Mouse (Mus musculus) thymus, postnatal 36 days (tissue): ENCODE measurements around the gene Aars2.
A peak's percentile ranks its signal among the peaks of the same experiment; 100 is the strongest.

ENCODE experiments used
- DNase-seq, 2 experiments: peaks; one replicate each; pipeline ENCODE4 v3.0.0; 2022; ENCODE audit warnings: mixed read lengths in 2 of 2

The Aars2 gene

GRCm38 (mm10) chr17:45506700-45507189 is at the start of gene Aars2:
Gene Aars2 (plus strand): TSS chr17:45506841.
- DNase-seq: peak; percentile 95 to 97

DNA sequence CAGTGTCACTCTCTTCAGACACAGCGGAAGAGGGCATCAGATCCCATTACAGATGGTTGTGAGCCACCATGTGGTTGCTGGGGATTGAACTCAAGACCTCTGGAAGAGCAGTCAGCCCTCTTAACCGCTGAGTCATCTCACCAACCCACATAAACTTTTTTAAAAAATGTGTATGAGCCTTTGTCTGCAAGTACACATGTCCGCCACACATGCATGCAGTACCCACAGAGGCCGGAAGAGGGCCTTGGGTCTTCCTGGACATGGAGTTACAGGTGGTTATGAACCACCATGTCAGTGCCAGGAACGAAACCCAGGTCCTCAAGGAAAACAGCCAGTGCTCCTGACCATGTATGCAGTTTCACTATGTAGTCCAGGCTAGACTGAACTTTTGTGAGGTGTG is 49.2 kb upstream of the Aars2 start:
- no peak for DNase-seq

GRCm38 (mm10) chr17:45458516-45458915 is 48.1 kb upstream of the Aars2 start:
- DNase-seq: no peak

DNA sequence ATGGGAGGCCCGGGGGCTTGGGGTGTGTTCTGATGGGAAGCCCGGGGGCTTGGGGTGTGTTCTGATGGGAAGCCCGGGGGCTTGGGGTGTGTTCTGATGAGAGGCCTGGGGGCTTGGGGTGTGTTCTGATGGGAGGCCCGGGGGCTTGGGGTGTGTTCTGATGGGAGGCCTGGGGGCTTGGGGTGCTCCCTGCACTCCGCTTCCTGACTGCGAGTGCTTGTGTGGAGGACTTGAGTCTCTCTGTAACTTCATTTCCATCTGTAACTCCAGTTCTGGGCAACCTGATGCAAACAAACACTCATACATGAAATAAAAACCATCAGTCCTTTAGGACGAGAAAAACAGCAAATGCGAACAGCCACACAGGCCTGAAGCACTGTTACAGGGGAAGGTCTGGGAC is 47.6 kb upstream of the Aars2 start:
- no peak for DNase-seq

DNA sequence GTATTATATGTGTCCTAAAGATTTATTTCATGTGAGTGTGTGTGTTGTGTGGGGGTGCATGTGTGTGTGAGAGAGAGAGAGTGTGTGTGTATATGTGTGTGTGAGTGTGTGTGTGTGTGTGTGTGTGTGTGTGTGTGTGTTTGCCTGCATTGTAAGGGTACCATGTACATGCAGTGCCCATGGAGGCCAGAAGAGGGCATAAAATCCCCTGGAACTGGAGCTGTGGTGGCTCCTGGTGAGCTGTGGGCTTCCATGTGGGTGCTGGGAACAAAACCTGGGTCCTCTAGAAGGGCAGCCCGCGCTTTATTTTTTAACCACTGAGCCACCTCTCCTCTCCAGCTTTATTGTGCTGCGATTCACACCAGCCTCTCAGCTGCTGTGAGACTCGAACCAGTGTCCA is 44.1 kb upstream of the Aars2 start:
- no peak for DNase-seq

DNA sequence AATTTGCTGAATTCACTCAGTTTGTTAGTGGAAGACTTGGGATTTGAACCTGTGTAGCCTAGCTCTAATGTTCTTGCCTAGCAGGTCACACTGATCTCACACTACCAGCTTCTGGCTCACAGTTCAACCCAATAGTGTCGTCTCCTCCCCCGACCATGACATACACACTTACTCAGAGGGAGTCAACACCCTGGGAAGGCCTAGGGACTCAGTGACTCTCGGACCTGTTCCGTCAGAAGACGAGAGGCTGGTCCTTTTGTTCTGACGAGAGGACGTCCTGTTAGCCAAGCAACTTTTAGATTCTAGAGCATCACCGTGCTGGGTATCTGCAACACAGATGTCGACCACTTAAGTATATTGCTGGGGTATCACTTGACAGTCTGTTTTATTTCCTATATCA is 42.4 kb upstream of the Aars2 start:
- no peak for DNase-seq

DNA sequence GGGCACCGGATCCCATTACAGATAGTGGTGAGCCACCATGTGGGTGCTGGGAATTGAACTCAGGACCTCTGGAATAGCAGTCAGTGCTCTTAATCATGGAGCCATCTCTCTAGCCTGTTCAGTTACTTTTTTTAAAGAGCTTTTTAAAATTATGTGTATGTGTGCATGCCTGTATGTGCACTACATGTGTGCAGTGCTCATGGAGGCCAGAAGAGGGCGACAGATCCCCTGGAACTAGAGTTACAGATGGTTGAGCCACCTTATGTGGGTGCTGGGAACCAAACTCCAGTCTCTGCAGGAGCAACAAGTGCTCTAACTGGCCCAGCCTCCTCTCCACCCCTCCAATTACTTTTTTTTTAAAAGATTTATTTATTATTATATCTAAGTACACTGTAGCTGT is 39.9 kb upstream of the Aars2 start:
- DNase-seq: no peak

- no peak for DNase-seq
Measured at GRCm38 (mm10) chr17:45468302-45468701, 38.3 kb upstream of the Aars2 start.

DNA sequence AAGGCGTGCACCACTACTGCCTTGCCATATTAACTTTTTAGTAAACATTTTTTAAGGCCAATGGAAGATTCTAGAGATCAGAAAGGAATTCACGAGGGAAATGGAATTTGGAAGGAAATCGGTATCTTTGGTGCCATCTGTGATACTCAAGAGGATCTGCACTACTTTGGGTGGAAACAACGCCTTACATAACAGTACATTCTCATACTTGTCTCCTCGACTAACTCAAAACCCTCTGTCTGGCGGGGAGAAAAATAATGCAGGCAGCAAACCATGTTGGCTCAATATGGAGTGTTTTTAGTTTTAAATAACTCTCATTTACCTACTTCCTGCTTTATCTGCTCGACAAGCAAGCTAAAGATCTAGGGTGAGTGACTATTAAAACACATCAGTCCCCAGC is 35.9 kb upstream of the Aars2 start:
- DNase-seq: no peak

DNA sequence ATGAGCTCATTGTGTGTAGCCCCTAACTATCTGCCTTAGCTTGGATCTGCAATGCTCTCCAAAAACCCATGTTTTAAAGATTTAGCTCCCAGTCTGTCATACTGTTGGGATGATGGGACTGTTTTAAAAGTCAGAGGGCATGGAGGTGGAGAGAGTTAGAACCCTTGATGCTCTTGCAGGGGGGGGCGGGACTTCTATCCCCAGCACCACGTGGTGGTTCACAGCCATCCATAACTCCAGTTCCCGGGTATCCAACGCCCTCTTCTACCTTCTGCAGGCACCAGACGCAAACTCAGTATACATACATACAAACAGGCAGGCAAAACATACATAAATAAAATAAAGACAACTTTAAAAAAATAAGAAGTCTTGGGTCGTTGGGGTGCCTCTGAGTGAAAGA is 33.0 kb upstream of the Aars2 start:
- no peak for DNase-seq

DNA sequence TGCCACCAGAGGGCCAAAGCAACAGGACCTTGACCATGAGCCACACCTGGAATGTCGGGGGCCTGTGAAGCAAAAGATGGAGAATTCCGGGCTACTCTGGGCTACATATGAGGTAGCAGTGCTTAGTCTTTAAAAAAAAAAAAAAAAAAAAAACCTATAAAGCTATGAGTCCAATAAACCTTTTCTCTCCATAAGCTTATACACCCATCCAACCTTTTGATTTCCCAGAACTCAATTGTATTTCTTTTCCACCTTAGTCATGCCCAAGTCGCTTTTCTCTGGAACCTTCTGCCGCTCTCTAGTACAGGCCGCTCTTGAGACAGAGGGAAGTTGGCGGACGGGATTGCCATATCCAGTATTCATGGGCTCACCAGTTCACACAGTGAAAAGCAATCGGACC is 32.5 kb upstream of the Aars2 start:
- DNase-seq: no peak

DNA sequence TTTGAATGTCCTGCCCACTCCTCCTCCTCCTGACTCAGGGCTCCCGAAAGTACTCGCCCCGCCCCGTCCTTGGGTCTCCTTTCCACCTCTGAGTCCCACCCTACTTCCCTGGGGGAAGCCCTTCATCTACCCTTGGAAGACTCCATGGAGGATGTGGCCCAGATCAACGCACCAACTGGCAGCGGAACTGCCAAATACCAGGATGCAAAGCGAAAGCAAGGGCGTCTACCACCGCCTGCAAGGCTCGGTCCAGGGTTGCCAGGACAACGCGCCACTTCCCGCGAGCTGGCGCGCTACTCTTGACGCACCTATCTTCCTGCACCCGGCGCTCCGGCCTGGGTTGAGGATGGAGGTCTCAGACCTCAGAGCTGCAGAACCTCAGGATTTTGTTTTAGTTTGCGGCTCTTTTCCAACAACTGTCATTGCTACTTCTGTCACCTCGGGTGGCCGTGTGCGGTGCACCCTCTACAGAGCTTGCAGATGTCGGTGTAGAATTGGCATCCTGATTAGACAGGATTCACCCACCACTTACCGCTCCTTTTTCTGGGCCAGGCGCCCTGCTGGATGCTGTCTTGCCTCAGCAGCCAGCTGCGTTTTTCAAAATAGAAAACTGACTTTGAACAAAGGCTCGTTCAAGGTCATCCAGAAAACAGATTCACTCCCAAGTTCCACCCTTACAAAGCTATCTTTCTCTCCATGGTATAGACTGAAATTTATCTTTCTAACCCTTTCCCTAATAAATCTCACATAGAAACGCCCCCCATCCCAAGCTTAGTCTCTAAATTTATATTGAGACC is 31.8 kb upstream of the Aars2 start, which contains the start of gene Spats1:
Spats1 (minus strand) TSS at position 747 of the 797 bp plus-strand sequence.
- peak; percentile 56 to 79 for DNase-seq

- DNase-seq: peak; percentile 86 to 91
Measured at GRCm38 (mm10) chr17:45478234-45478825, 28.3 kb upstream of the Aars2 start.

DNA sequence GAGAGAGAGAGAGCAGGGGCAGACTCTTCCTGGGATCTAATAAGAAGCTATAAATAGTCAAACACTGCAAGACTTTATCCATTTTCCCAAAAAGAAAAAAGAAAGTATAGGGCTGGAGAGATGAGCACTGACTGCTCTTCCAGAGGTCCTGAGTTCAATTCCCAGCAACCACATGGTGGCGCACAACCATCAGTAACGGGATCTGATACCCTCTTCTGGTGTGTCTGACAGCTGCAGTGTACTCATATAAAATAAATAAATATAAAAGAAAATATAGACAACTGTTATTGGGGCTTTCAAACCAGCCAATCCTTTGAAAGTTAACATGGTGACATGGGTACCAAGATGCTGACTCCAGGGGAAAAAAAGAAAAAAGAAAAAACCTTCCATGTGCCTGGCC is 26.2 kb upstream of the Aars2 start:
- peak; percentile 70 to 71 for DNase-seq

DNA sequence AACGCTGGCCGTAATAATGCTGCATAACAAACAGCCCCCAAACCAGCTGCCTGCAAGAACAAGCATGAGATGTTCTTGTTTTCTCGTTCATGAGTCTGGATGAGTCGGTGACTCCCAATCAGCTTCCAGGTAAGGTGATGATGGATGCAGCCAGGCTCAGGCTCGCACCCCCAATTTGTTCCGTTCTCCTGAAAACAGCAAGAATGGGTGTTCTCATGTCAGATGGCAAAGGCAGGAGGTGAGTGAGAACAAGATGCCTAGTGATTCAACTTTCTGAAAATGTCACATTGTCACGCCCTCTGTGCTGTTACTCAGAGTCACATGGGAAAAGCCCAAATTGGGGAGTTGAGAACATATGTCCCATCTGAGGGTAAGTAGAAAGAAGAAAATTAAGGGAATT is 21.1 kb upstream of the Aars2 start:
- no peak for DNase-seq

DNA sequence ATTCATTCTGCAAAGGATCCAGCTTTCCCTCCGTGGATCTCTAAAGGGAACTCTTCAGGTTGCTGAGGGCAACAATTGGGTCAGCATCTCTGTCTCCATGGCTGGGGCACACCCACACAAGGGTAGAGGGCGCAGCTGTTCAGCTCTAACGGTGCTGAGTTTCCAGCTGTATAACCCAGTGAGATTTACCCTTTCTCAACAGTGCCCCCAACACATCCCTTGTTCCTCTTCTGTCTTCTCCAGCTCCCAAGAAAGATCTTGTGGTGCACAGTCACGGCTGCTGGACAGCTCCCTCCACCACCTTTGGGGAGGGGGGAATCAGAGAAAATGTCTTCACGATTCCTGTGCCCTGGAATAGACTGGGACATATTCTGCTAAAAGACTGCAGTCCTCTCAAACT is 19.4 kb upstream of the Aars2 start:
- peak; percentile 75 to 83 for DNase-seq

DNA sequence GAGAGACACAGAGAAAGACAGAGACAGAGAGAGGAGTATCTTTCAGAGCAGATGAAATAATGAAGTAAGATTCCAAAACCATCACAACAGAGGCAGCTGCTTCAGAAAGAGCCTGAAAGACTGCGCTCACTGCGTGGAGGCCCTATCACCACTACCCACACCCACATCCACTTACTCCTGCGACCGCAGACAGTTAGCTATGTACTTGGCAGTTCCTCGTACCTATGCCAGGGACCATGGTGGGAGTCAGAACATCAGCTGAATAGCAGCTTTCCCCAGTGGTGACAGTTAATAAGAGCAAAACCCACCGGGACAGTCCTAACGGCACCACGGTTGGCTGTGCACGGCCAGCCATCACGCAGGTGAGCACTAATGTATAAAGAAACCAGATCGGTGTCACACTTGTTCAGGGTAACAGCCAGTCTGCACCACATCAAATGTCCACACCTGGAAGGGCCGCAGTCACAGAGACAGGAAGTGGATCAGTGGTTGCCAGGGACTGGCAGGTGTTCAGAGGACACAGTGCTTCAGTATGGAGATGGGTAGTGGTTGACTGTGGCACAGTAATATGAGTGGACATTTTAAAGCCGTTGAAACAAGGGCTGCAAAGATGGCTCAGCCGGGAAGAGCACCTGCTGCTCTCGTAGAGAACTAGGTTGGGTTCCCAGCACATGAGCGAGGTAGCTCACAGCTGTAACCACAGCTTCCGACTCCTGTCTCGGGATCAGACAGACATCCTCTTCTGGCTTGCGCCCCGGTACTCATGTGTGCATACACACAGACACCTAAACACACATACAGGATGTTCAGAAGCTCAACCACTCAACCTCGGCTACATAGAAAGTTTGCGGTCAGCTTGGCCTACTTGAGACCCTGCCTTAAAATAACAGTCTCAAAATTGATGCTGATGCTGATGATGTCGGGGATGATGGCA is 18.1 kb upstream of the Aars2 start:
- DNase-seq: peak; percentile 81 to 89

DNA sequence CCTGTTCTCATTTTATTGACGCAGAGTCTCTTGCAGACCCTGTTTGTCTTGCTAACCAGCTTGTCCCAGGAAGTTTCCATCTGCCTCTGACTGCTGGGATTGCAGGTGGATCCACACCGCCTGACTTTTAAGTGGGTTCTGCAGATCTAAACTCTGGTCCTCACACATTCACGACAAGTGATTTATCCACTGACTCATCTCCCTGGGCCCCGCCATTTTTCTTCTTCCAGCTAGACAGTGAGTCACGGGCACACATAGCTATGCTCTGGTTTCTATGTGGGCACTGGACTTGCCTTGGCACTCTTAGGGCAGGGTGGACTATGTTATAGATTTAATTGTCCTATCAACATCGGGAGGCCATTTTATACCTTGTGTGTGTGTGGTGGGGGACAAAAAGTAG is 16.9 kb upstream of the Aars2 start:
- no peak for DNase-seq

GRCm38 (mm10) chr17:45490532-45491154 is 16.0 kb upstream of the Aars2 start:
- DNase-seq: no peak

GRCm38 (mm10) chr17:45495398-45495797 is 11.2 kb upstream of the Aars2 start:
- DNase-seq: no peak

DNA sequence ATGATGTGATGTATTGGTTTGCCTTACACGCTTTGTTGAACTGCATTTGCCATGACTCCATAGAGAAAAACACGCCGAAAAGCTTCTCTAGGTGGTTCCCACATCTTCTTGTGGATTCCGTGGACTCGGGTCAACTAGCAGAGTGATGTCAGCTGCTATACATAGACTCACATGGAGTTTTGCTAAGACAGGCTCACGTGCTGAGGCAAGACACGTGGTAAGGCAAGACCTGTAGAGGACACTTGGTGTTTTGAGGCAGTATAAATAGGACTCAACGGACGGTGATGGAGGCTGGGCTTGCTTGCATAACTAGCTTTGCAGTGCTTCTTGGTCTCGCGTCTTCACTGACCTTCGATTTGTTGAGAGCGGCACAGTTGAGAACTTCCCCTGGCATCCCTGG is 8.2 kb upstream of the Aars2 start:
- no peak for DNase-seq

- DNase-seq: no peak
Measured at GRCm38 (mm10) chr17:45499516-45499915, 7.1 kb upstream of the Aars2 start.

DNA sequence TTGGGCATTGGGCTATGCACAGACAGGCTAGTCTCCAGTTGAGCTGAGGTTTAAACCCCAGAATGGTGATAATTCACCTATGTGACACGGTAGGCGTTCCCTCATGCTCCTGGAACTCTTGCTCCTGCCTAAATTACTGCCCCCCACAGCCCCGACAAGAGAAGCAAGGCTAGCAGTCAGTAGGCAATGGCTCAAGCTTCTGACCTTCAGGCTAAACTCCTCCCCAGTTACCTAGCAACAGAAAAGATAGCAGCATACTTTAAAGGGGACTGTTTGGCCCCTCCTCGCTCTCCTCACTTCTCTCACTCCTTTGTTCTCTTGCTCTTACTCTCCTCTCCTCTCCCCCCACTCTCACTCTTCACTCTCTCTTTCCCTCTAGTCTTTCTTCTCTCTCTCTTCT is 5.7 kb upstream of the Aars2 start:
- DNase-seq: no peak
